Comparison of ENCODE assay signal across 16 mouse cellular contexts in genomic region chr11:32068736-32069490, GRCm38 (mm10).
A peak's percentile ranks its signal among the peaks of the same experiment; 100 is the strongest.
DNase-seq lines count a peak whose midpoint lies in the region; ATAC-seq lines count a peak whose summit lies in the region.
"Had no signal": no experiment of that assay in that cellular context is flagged by ENCODE, and none has a peak within 500 bp of the region (broad histone marks: within the 10 kb centered on the region; RNA-seq: fewer than 3 reads in every experiment).

No protein-coding gene starts in this region.

- H3K27ac ChIP-seq in heart, embryonic 12.5 days (ENCODE audit: poor library complexity, severe bottlenecking): no peak overlapping the region
- peak overlapping the region; percentile 61 for H3K27ac ChIP-seq in neural tube, embryonic 13.5 days (replicated peaks)
- peak overlapping the region; percentile 48; the same call in 1 of the 2 replicates for H3K27ac ChIP-seq in neural tube, embryonic 15.5 days (replicated peaks)
- H3K27ac ChIP-seq: limb, embryonic 12.5 days had no signal

- 46% methylated on average over 12 of the region's 12 CpGs for WGBS in heart, embryonic 12.5 days
- 62% methylated on average over 12 of the region's 12 CpGs for WGBS in neural tube, embryonic 13.5 days
- WGBS in neural tube, embryonic 15.5 days: 54% methylated on average over 12 of the region's 12 CpGs

- H3K27me3 ChIP-seq in heart, embryonic 12.5 days (replicated peaks): 0 out of 2 replicates have a peak, but pooled peaks cover 6% of the 10 kb centered on the region
- no peaks in the 10 kb centered on the region for H3K27me3 ChIP-seq in neural tube, embryonic 13.5 days
- no peaks in the 10 kb centered on the region for H3K27me3 ChIP-seq in neural tube, embryonic 15.5 days (replicated peaks)
- H3K27me3 ChIP-seq: limb, embryonic 12.5 days had no signal

- no peaks in the 10 kb centered on the region for H3K9me3 ChIP-seq in heart, embryonic 12.5 days (replicated peaks)
- no peaks in the 10 kb centered on the region for H3K9me3 ChIP-seq in neural tube, embryonic 13.5 days
- H3K9me3 ChIP-seq in neural tube, embryonic 15.5 days (replicated peaks): no peaks in the 10 kb centered on the region
- H3K9me3 ChIP-seq: limb, embryonic 12.5 days had no signal

- peaks cover 28% of the 10 kb centered on the region for H3K4me1 ChIP-seq in heart, embryonic 12.5 days (replicated peaks)
- H3K4me1 ChIP-seq in neural tube, embryonic 13.5 days (replicated peaks): peaks cover 40% of the 10 kb centered on the region
- H3K4me1 ChIP-seq in neural tube, embryonic 15.5 days: peaks cover 27% of the 10 kb centered on the region
- H3K4me1 ChIP-seq: limb, embryonic 12.5 days had no signal

- H3K9ac ChIP-seq in heart, embryonic 12.5 days: no peak overlapping the region
- H3K9ac ChIP-seq in neural tube, embryonic 13.5 days: no peak overlapping the region
- H3K9ac ChIP-seq in neural tube, embryonic 15.5 days (replicated peaks): no peak overlapping the region
- H3K9ac ChIP-seq: limb, embryonic 12.5 days; liver, postnatal 0 days had no signal

- no peak for DNase-seq in heart, adult 9 months (ENCODE audit: low spot score in 2 of 2)
- no peak for DNase-seq in neural tube, embryonic 10.5 days (ENCODE audit: extremely low spot score, low spot score)
- no peak for DNase-seq in frontal cortex, postnatal 14 days (ENCODE audit: low spot score in 2 of 2)
- DNase-seq in left cerebral cortex, postnatal 36 days (ENCODE audit: low spot score in 2 of 2): no peak
- DNase-seq in kidney, adult 8-10 months: no peak
- DNase-seq: adrenal gland, postnatal 10 days; cerebellum, adult 9-11 months; embryo, embryonic 11 days; kidney, adult 11 months; kidney, postnatal 36 days; liver, postnatal 0 days; lung, postnatal 36 days had no signal

- peak overlapping the region; percentile 45 for H3K4me2 ChIP-seq in heart, embryonic 12.5 days
- no peak overlapping the region for H3K4me2 ChIP-seq in neural tube, embryonic 13.5 days
- H3K4me2 ChIP-seq in neural tube, embryonic 15.5 days: no peak overlapping the region
- H3K4me2 ChIP-seq: limb, embryonic 12.5 days had no signal

- H3K36me3 ChIP-seq in heart, embryonic 12.5 days: no peaks in the 10 kb centered on the region
- H3K36me3 ChIP-seq in neural tube, embryonic 13.5 days: no peaks in the 10 kb centered on the region
- no peaks in the 10 kb centered on the region for H3K36me3 ChIP-seq in neural tube, embryonic 15.5 days
- H3K36me3 ChIP-seq: limb, embryonic 12.5 days had no signal

- no peak overlapping the region for H3K4me3 ChIP-seq in heart, embryonic 12.5 days
- no peak overlapping the region for H3K4me3 ChIP-seq in neural tube, embryonic 13.5 days
- no peak overlapping the region for H3K4me3 ChIP-seq in neural tube, embryonic 15.5 days (replicated peaks)
- H3K4me3 ChIP-seq: limb, embryonic 12.5 days had no signal

- intact Hi-C loops in left cerebral cortex, postnatal 36 days (cut with DNase I): no loop called here

- ATAC-seq in heart, embryonic 12.5 days (ENCODE audit: insufficient number of reproducible peaks, low FRiP score): no peak
- no peak for ATAC-seq in neural tube, embryonic 13.5 days (ENCODE audit: low read depth)
- ATAC-seq in neural tube, embryonic 15.5 days (ENCODE audit: low FRiP score): no peak; the same call in 1 of the 2 replicates
- ATAC-seq: liver, postnatal 0 days had no signal
